Mouse (Mus musculus): ENCODE data around the gene Sec13. TPM values are rescaled to one million over a fixed set of nuclear protein-coding genes. Genes with fewer than 3 reads are reported as not detected.

Sec13 gene
- total and polyA plus RNA-seq, 2 experiments from 2014 or later, result 104 to 145 TPM

GRCm38 (mm10) chr6:113741425-113741824 is 882 bp upstream of the Sec13 start:
- H3K4me1 ChIP-seq (ENCODE audit: insufficient read depth, low read length), result peaks cover 4% of the 10 kb centered on the region; the same call in 1 of the 2 replicates
- no peak for TF ChIP-seq CTCF (IDR thresholded peaks at IDR 0.05)
- H3K27ac ChIP-seq (ENCODE audit: low read depth, low read length), result no peak overlapping the region
- H3K9me3 ChIP-seq (ENCODE audit: low read length), result no peaks in the 10 kb centered on the region
- H3K27me3 ChIP-seq (ENCODE audit: insufficient read depth, low read length), result no peaks in the 10 kb centered on the region
- H3K4me3 ChIP-seq (ENCODE audit: low read depth, low read length), result no peak overlapping the region
- H3K9ac ChIP-seq (replicated peaks; ENCODE audit: low read length, poor library complexity, severe bottlenecking), result no peak overlapping the region
- WGBS, result 70% methylated on average over 2 of the region's 2 CpGs
- DNase-seq (ENCODE audit: low spot score) (no peak), ATAC-seq (ENCODE audit: low FRiP score) (no peak)
- peaks cover 15% of the 10 kb centered on the region for H3K36me3 ChIP-seq (ENCODE audit: insufficient read depth, low read length)
- no peak overlapping the region for H3K4me2 ChIP-seq (ENCODE audit: low read depth, low read length, poor library complexity, severe bottlenecking)

GRCm38 (mm10) chr6:113737318-113738046 is 3.1 kb downstream of the Sec13 start:
- TF ChIP-seq CTCF (IDR thresholded peaks at IDR 0.05), result no peak
- H3K36me3 ChIP-seq (ENCODE audit: insufficient read depth, low read length), result peaks cover 44% of the 10 kb centered on the region
- H3K9me3 ChIP-seq (ENCODE audit: low read length), result no peaks in the 10 kb centered on the region
- H3K4me2 ChIP-seq (ENCODE audit: low read depth, low read length, poor library complexity, severe bottlenecking), result no peak overlapping the region
- no peaks in the 10 kb centered on the region for H3K27me3 ChIP-seq (ENCODE audit: insufficient read depth, low read length)
- no peak overlapping the region for H3K27ac ChIP-seq (ENCODE audit: low read depth, low read length)
- H3K4me3 ChIP-seq (ENCODE audit: low read depth, low read length), result no peak overlapping the region
- WGBS, result 92% methylated on average over 9 of the region's 9 CpGs
- H3K9ac ChIP-seq (replicated peaks; ENCODE audit: low read length, poor library complexity, severe bottlenecking), result no peak overlapping the region
- ATAC-seq (ENCODE audit: low FRiP score), result no peak
- DNase-seq (ENCODE audit: low spot score), result no peak
- peaks cover 4% of the 10 kb centered on the region; the same call in 1 of the 2 replicates for H3K4me1 ChIP-seq (ENCODE audit: insufficient read depth, low read length)

GRCm38 (mm10) chr6:113731296-113731695 is 9.2 kb downstream of the Sec13 start:
- TF ChIP-seq CTCF (IDR thresholded peaks at IDR 0.05), result no peak
- WGBS, result 97% methylated on average over 3 of the region's 3 CpGs
- no peak for DNase-seq (ENCODE audit: low spot score)
- no peak for ATAC-seq (ENCODE audit: low FRiP score)
- no peak overlapping the region for H3K4me3 ChIP-seq (ENCODE audit: low read depth, low read length)
- no peaks in the 10 kb centered on the region for H3K27me3 ChIP-seq (ENCODE audit: insufficient read depth, low read length)
- no peak overlapping the region for H3K4me2 ChIP-seq (ENCODE audit: low read depth, low read length, poor library complexity, severe bottlenecking)
- H3K9me3 ChIP-seq (ENCODE audit: low read length), result no peaks in the 10 kb centered on the region
- no peak overlapping the region for H3K27ac ChIP-seq (ENCODE audit: low read depth, low read length)
- H3K9ac ChIP-seq (replicated peaks; ENCODE audit: low read length, poor library complexity, severe bottlenecking), result no peak overlapping the region
- H3K4me1 ChIP-seq (ENCODE audit: insufficient read depth, low read length), result no peaks in the 10 kb centered on the region; the same call in 1 of the 2 replicates
- peaks cover 76% of the 10 kb centered on the region for H3K36me3 ChIP-seq (ENCODE audit: insufficient read depth, low read length)

GRCm38 (mm10) chr6:113728181-113728580 is 12.4 kb downstream of the Sec13 start:
- Histone ChIP-seq H3K4me1 (ENCODE audit: insufficient read depth, low read length) (no peaks in the 10 kb centered on the region), H3K4me2 (ENCODE audit: low read depth, low read length, poor library complexity, severe bottlenecking) (no peak overlapping the region), H3K36me3 (ENCODE audit: insufficient read depth, low read length) (peaks cover 55% of the 10 kb centered on the region), H3K27me3 (ENCODE audit: insufficient read depth, low read length) (no peaks in the 10 kb centered on the region), H3K4me3 (ENCODE audit: low read depth, low read length) (no peak overlapping the region), H3K9me3 (ENCODE audit: low read length) (no peaks in the 10 kb centered on the region), H3K27ac (ENCODE audit: low read depth, low read length) (no peak overlapping the region), H3K9ac (replicated peaks; ENCODE audit: low read length, poor library complexity, severe bottlenecking) (no peak overlapping the region)
- no peak for ATAC-seq (ENCODE audit: low FRiP score)
- no peak for DNase-seq (ENCODE audit: low spot score)
- WGBS, result 92% methylated on average over 7 of the region's 7 CpGs
- TF ChIP-seq CTCF (IDR thresholded peaks at IDR 0.05), result no peak

GRCm38 (mm10) chr6:113721061-113721460 is 19.5 kb downstream of the Sec13 start:
- no peak for DNase-seq (ENCODE audit: low spot score)
- no peak overlapping the region for H3K27ac ChIP-seq (ENCODE audit: low read depth, low read length)
- peaks cover 31% of the 10 kb centered on the region for H3K36me3 ChIP-seq (ENCODE audit: insufficient read depth, low read length)
- no peak overlapping the region for H3K4me3 ChIP-seq (ENCODE audit: low read depth, low read length)
- H3K9me3 ChIP-seq (ENCODE audit: low read length), result no peaks in the 10 kb centered on the region
- no peak for TF ChIP-seq CTCF (IDR thresholded peaks at IDR 0.05)
- WGBS, result 95% methylated on average over 4 of the region's 4 CpGs
- no peaks in the 10 kb centered on the region for H3K27me3 ChIP-seq (ENCODE audit: insufficient read depth, low read length)
- no peaks in the 10 kb centered on the region for H3K4me1 ChIP-seq (ENCODE audit: insufficient read depth, low read length)
- ATAC-seq (ENCODE audit: low FRiP score), result no peak
- no peak overlapping the region for H3K9ac ChIP-seq (replicated peaks; ENCODE audit: low read length, poor library complexity, severe bottlenecking)
- no peak overlapping the region for H3K4me2 ChIP-seq (ENCODE audit: low read depth, low read length, poor library complexity, severe bottlenecking)

- no peak for TF ChIP-seq CTCF (IDR thresholded peaks at IDR 0.05)
- H3K36me3 ChIP-seq (ENCODE audit: insufficient read depth, low read length), result peaks cover 39% of the 10 kb centered on the region
- ATAC-seq (ENCODE audit: low FRiP score), result no peak
- no peaks in the 10 kb centered on the region for H3K27me3 ChIP-seq (ENCODE audit: insufficient read depth, low read length)
- no peaks in the 10 kb centered on the region for H3K9me3 ChIP-seq (ENCODE audit: low read length)
- WGBS, result 95% methylated on average over 3 of the region's 3 CpGs
- no peak within 1 kb of the TSS for H3K4me2 ChIP-seq (ENCODE audit: low read depth, low read length, poor library complexity, severe bottlenecking)
- no peak within 1 kb of the TSS for H3K9ac ChIP-seq (replicated peaks; ENCODE audit: low read length, poor library complexity, severe bottlenecking)
- H3K4me3 ChIP-seq (ENCODE audit: low read depth, low read length), result no peak within 1 kb of the TSS
- no peak for DNase-seq (ENCODE audit: low spot score)
- no peaks in the 10 kb centered on the region for H3K4me1 ChIP-seq (ENCODE audit: insufficient read depth, low read length)
- no peak within 1 kb of the TSS for H3K27ac ChIP-seq (ENCODE audit: low read depth, low read length)
Measured at GRCm38 (mm10) chr6:113719878-113720277, 20.7 kb downstream of the Sec13 start, which contains the start of gene Ghrl. Gene Ghrl, minus strand, starts transcription at chr6:113719880.

All from midbrain, postnatal 0 days (tissue).